Mouse (Mus musculus): ENCODE measurements around the gene Dupd1. TPM values are rescaled to one million over a fixed set of nuclear protein-coding genes. Genes with fewer than 3 reads are reported as not detected.
A peak's percentile ranks its signal among the peaks of the same experiment; 100 is the strongest.

Dupd1 gene
- polyA plus RNA-seq, 1 experiment from 2014 or later = not detected

DNA sequence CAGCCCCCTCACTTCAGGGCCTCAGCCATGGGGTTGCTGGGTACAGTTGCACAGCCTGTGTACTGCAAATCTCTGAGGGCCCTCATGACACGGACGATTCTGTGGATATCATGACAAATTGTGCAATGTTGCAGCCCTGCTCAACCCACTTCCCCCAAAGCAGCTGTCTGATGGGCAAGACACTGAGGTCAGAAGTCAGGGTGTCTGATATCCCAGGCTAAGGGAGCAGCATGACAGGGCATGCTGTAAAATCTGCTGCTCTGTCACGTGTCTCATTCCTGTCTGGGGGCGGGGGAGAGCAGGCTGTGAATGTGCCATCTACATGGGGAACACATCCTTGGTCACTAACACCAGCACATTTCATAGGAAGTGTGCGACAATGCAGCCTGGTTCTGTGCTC lies 30.8 kb upstream of the Dupd1 start:
- Histone ChIP-seq H3K36me3 (no peaks in the 10 kb centered on the region), H3K4me2 (no peak overlapping the region), H3K4me3 (replicated peaks) (no peak overlapping the region), H3K27me3 (0 out of 2 replicates have a peak, but pooled peaks cover 8% of the 10 kb centered on the region), H3K9me3 (replicated peaks) (no peaks in the 10 kb centered on the region), H3K27ac (no peak overlapping the region), H3K9ac (no peak overlapping the region), H3K4me1 (0 out of 2 replicates have a peak, but pooled peaks cover 6% of the 10 kb centered on the region)
- WGBS = 51% methylated on average over 5 of the region's 5 CpGs
- no peak for ATAC-seq (replicated peaks; ENCODE audit: low FRiP score)

DNA sequence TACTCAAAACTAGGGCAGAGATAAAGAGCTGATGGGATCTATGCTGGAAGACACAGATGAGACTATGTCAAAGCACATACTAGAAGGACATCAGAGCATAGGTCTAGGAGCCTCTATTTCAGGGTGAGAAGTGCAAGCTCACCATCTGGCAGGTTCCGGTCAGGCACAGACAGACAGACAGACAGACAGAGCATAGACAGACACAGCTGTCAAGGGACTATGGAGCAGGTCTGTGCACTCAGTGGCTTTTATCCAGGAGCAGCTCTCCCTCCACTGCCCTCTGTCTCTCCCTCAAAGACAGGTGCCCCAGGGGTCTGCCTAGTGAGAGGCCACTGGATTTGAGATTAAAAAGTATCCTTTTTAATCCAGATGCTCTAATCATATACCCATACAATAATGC lies 29.8 kb upstream of the Dupd1 start:
- H3K4me1 ChIP-seq = no peaks in the 10 kb centered on the region
- H3K36me3 ChIP-seq = no peaks in the 10 kb centered on the region
- H3K27me3 ChIP-seq = 0 out of 2 replicates have a peak, but pooled peaks cover 8% of the 10 kb centered on the region
- 92% methylated on average over 1 of the region's 1 CpGs for WGBS
- no peak overlapping the region for H3K9ac ChIP-seq
- H3K4me2 ChIP-seq = no peak overlapping the region
- ATAC-seq (replicated peaks; ENCODE audit: low FRiP score) = no peak
- H3K9me3 ChIP-seq (replicated peaks) = no peaks in the 10 kb centered on the region
- no peak overlapping the region for H3K4me3 ChIP-seq (replicated peaks)
- H3K27ac ChIP-seq = no peak overlapping the region

DNA sequence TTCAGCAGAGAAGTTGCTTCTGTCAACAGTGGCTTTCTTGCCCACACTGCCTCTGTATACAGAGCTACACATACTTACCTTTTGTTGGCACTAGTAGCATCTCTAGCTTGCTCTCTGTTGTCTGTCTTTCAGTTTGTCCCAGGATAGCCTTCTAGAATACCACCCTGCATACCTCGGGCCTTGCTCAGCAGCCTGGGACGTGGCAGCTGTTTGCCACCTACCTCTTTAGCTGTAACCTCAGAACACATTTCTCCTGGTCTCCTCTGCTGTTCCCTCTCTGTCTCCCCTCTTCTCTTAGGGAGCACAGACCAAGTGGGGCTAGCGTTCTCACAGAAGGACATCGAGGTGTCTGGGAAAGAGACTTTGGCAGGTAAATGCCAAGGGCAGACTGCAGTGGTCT lies 28.1 kb upstream of the Dupd1 start:
- H3K4me3 ChIP-seq (replicated peaks) = no peak overlapping the region
- no peak overlapping the region for H3K27ac ChIP-seq
- no peak for ATAC-seq (replicated peaks; ENCODE audit: low FRiP score)
- H3K4me1 ChIP-seq = no peaks in the 10 kb centered on the region
- no peaks in the 10 kb centered on the region for H3K9me3 ChIP-seq (replicated peaks)
- 0 out of 2 replicates have a peak, but pooled peaks cover 8% of the 10 kb centered on the region for H3K27me3 ChIP-seq
- 88% methylated on average over 4 of the region's 4 CpGs for WGBS
- H3K4me2 ChIP-seq = no peak overlapping the region
- no peak overlapping the region for H3K9ac ChIP-seq
- H3K36me3 ChIP-seq = no peaks in the 10 kb centered on the region

DNA sequence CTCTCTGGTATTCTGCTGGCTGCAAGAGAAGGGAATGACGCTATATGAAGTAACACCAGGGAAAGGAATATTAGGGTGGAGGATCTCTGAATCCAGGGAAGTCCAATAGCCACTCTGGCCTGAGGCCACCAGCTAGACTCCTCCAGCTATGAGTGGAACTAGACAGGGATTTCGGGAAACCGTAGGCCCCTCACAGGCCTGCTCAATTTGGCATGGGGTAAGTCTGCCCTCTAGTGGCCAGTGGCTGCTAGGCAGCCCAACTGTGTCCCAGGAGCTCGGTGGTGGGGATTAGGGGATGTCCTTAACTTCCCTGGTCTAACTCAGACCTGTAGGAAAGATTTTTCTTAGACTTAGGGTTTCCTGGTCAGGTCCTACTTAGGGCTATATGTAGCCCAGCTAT lies 27.4 kb upstream of the Dupd1 start:
- Histone ChIP-seq H3K9ac (no peak overlapping the region), H3K36me3 (no peaks in the 10 kb centered on the region), H3K9me3 (replicated peaks) (no peaks in the 10 kb centered on the region), H3K4me2 (no peak overlapping the region), H3K4me3 (replicated peaks) (no peak overlapping the region), H3K27ac (no peak overlapping the region), H3K27me3 (0 out of 2 replicates have a peak, but pooled peaks cover 8% of the 10 kb centered on the region), H3K4me1 (no peaks in the 10 kb centered on the region)
- peak; percentile 66 for ATAC-seq (replicated peaks; ENCODE audit: low FRiP score)
- WGBS = 12% methylated on average over 4 of the region's 4 CpGs

DNA sequence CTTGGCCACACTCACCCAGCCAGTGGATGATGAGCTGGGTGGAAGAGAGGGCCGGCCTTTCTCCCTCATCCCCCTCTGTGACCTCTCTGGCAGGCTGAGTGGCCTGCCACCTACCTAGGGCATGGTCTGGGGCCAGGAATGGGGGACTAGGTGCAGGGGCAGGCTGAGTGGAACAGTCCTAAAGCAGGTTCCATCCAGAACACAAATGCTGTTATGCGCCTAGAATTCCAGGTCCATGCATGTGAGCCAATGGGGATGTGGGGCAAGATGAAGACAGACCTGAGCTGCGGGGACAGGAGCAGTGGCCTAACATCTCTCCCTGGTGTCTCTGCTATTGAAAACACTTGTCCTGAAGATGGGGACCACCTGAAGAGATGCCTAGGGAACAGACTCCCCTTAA lies 26.9 kb upstream of the Dupd1 start:
- Histone ChIP-seq H3K27me3 (0 out of 2 replicates have a peak, but pooled peaks cover 8% of the 10 kb centered on the region), H3K9me3 (replicated peaks) (no peaks in the 10 kb centered on the region), H3K27ac (no peak overlapping the region), H3K36me3 (no peaks in the 10 kb centered on the region), H3K4me1 (no peaks in the 10 kb centered on the region), H3K4me2 (no peak overlapping the region), H3K9ac (no peak overlapping the region), H3K4me3 (replicated peaks) (no peak overlapping the region)
- no peak for ATAC-seq (replicated peaks; ENCODE audit: low FRiP score)
- WGBS = 85% methylated on average over 3 of the region's 3 CpGs

DNA sequence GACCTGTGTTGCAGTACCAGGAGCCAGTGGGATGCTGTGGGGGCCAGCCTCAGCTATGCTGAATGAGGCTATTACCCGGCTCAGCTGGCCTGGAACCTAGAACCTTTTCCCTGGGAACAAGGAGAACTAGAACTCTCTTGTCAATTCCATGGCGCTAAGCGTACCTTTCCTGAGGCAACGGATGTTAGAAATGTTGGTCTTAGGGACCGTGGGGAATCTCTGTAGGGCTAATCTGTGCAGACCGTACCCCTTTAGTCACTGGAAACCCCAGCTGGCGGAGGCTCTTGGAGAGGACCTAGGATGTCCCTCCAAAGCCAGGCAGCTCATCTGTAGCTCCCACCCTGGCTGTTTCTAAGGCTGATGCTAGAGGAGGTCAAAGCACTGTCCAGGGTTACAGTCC lies 26.0 kb upstream of the Dupd1 start:
- 92% methylated on average over 7 of the region's 7 CpGs for WGBS
- Histone ChIP-seq H3K4me1 (no peaks in the 10 kb centered on the region), H3K9ac (no peak overlapping the region), H3K27ac (no peak overlapping the region), H3K36me3 (no peaks in the 10 kb centered on the region), H3K4me2 (no peak overlapping the region), H3K9me3 (replicated peaks) (no peaks in the 10 kb centered on the region), H3K27me3 (0 out of 2 replicates have a peak, but pooled peaks cover 8% of the 10 kb centered on the region), H3K4me3 (replicated peaks) (no peak overlapping the region)
- ATAC-seq (replicated peaks; ENCODE audit: low FRiP score) = no peak

DNA sequence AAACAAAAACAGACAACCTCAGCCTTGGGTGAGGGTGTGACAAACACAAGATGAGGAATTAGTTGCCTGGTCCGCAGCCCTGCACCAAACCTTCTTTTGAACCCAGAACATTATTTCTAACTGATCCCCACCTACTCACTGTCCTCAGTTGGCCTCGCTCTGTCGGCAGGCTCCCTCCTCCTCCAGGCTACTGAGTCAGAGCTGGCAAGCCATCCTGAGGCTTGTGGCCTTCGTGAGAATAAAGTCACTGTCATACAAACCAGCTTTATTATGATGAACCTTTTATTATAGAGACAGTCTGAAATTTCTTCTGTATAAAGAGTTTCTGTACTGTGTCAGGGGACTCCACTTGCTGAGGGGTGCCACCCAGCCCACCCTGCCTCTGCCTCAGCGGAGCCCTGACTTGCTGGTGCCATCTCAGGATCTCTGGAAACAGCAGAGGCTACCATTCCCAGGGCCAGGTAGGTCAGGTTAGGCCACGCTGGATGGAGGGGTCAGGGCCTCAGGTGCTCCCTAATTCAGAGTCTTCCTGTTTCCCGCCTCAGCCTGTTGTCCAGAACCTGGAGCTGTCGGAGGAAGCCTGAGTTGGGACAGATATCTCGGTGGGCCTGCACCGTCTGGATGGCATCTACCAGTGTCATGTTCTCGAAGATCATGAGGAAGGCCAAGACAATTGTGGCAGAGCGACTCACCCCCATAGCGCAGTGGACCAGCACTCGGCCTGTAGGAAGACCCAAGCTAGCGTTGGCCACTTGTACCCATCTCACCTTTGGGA lies 18.9 kb upstream of the Dupd1 start:
- no peak overlapping the region for H3K4me2 ChIP-seq
- no peaks in the 10 kb centered on the region for H3K36me3 ChIP-seq
- no peak overlapping the region for H3K9ac ChIP-seq
- 90% methylated on average over 15 of the region's 15 CpGs for WGBS
- H3K27me3 ChIP-seq = no peaks in the 10 kb centered on the region
- no peaks in the 10 kb centered on the region for H3K4me1 ChIP-seq
- H3K4me3 ChIP-seq (replicated peaks) = no peak overlapping the region
- no peak overlapping the region for H3K27ac ChIP-seq
- no peaks in the 10 kb centered on the region for H3K9me3 ChIP-seq (replicated peaks)
- ATAC-seq (replicated peaks; ENCODE audit: low FRiP score) = no peak

DNA sequence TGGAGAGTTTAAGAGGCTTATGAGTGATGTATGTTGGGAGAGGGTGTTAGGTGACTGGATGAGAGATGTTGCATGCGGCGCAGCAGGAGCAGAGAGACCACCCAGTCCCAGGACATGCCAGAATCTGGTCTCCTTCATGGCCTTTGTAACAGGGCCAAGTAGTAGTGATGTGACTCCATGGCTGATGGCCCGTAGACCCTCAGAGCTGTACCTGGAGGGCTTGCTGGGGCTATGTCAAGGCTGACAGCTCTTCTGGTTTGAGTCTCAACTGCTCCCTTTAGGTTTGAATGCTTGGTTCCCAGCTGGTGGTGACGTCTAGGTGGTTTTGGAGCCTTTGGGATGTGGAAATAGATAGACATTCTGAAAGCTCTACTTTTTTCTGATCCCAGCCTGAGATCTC lies 15.6 kb upstream of the Dupd1 start:
- no peak for ATAC-seq (replicated peaks; ENCODE audit: low FRiP score)
- Histone ChIP-seq H3K27ac (no peak overlapping the region), H3K9ac (no peak overlapping the region), H3K27me3 (no peaks in the 10 kb centered on the region), H3K4me3 (replicated peaks) (no peak overlapping the region), H3K36me3 (no peaks in the 10 kb centered on the region), H3K4me2 (no peak overlapping the region), H3K4me1 (no peaks in the 10 kb centered on the region), H3K9me3 (replicated peaks) (no peaks in the 10 kb centered on the region)
- 87% methylated on average over 4 of the region's 4 CpGs for WGBS

DNA sequence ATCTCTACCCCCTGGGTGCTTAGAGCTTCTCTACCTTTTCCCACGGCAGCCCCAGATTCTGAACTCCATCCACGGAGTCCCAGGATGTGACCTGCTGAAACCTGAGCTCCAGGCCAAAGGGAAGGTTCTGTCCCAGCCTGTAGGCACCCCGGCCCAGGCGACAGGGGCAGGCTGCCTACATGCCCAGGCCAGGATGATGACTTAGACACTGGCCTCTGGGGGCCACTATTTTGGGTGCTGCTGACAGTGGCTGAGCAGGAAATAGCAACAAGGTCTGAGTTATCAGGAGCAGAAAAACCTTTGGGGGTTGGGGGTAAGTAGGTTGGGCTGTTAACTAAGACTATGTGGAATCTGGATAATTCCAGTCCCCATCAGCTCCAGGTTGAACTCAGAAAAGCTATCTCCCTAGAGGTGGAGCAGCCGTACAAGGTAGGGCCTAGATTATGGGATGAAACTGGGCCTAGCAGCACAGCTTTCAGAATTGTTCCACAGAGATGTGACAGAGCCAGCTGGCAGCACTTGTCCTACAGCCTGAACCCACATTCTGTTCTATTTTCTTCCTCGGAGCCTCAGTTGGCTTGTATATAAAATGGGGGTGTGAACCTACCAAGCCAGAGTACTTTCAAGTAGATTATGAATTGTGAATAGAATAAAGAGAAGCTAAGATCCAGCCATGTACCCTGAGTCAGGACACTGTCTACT lies 14.8 kb upstream of the Dupd1 start:
- Histone ChIP-seq H3K9me3 (replicated peaks) (no peaks in the 10 kb centered on the region), H3K4me1 (no peaks in the 10 kb centered on the region), H3K4me2 (no peak overlapping the region), H3K4me3 (replicated peaks) (no peak overlapping the region), H3K9ac (no peak overlapping the region), H3K27me3 (no peaks in the 10 kb centered on the region), H3K36me3 (no peaks in the 10 kb centered on the region), H3K27ac (no peak overlapping the region)
- ATAC-seq (replicated peaks; ENCODE audit: low FRiP score) = no peak
- 64% methylated on average over 6 of the region's 6 CpGs for WGBS

DNA sequence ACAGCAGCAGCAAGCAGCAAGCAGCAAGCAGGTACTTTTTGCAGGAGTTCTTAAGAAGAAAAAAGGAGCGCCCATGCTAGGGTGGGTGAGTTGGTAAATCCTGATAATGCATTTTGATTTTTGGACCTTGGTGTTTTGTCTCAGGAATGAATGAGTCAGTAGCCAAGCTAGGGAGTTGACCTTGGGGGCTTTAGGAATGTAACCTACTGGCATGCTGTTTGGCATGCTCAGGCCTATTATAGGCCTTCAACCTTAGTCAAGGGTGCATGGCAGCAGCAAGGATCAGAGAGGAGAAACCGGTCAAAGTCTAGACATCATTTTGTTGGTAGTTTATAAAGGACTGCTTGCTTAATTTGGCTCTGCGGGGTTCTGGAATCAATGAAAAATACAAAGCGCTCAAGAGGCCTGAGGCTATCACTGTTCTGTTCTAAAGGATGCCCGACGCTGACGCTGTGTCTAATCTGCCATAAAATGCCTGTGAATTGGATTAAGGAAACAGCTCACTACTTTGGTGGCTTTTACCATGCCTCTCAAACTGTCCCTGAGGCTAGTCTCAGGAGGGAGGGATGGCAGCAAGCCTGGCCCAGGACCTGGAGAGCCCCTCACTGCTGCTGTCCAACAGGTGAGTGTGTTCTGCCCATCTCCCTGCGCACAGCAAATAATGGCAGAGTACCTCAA lies 7.8 kb upstream of the Dupd1 start:
- 82% methylated on average over 8 of the region's 8 CpGs for WGBS
- Histone ChIP-seq H3K27ac (no peak overlapping the region), H3K4me2 (no peak overlapping the region), H3K36me3 (no peaks in the 10 kb centered on the region), H3K4me3 (replicated peaks) (no peak overlapping the region), H3K9ac (no peak overlapping the region), H3K9me3 (replicated peaks) (no peaks in the 10 kb centered on the region), H3K27me3 (no peaks in the 10 kb centered on the region), H3K4me1 (peaks cover 9% of the 10 kb centered on the region; the same call in 1 of the 2 replicates)
- ATAC-seq (replicated peaks; ENCODE audit: low FRiP score) = no peak

DNA sequence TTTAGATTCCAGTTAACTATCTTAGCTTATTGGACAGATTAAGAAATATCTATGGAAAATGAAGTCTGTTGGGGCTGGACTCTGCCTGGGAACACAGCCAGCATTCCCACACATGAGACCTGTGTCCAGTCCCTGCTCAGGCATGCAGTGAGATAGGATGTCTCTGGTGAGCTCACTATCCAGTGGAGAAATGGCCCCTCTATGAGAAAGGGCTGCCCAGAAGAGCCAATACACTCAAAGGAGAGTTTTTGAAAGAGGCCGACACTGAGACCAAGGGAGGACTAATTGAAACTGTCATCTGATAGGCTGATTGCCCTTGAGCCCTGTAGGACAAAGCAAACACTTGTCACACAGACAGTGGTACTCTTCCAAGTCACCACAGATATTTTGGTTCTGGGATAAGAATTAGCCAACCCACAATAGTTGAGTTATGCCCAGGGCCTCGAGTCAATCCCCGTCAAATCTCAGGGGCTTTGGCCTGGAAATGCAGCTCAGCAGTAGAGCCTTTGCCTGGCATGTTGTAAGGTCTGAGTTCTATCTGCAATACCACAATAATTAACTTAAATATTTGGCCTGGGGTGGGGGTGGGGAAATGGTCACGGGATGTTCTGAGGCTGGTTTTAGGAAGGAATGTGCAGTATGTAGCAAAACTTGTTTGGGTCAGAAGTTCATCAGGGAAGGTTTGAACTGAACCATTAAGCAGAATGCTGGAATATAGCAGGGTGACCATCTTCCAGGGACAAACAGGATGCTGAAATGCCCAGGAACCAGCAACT lies 6.2 kb upstream of the Dupd1 start:
- H3K27me3 ChIP-seq = no peaks in the 10 kb centered on the region
- no peak for ATAC-seq (replicated peaks; ENCODE audit: low FRiP score)
- no peak overlapping the region for H3K4me3 ChIP-seq (replicated peaks)
- no peak overlapping the region for H3K4me2 ChIP-seq
- no peak overlapping the region for H3K9ac ChIP-seq
- WGBS = 80% methylated on average over 4 of the region's 4 CpGs
- no peak overlapping the region for H3K27ac ChIP-seq
- H3K36me3 ChIP-seq = no peaks in the 10 kb centered on the region
- no peaks in the 10 kb centered on the region for H3K9me3 ChIP-seq (replicated peaks)
- H3K4me1 ChIP-seq = peaks cover 9% of the 10 kb centered on the region; the same call in 1 of the 2 replicates
